In genomic region chr13:109902460-109902854, GRCm38 (mm10) we compare ENCODE assay signal across 8 mouse cellular contexts.
A peak's percentile ranks its signal among the peaks of the same experiment; 100 is the strongest.
DNase-seq lines count a peak whose midpoint lies in the region; ATAC-seq and TF ChIP-seq lines count a peak whose summit lies in the region.
"Not testable (repeated sequence)": the region's sequence is repeated elsewhere in the genome, so short reads cannot be mapped to it uniquely, and the experiment has no call there.

No protein-coding gene starts in this region.

- peak overlapping the region; percentile 82 for H3K4me3 ChIP-seq in ES-E14 (ENCODE audit: insufficient read depth in 1 of 2, low read depth in 1 of 2, low read length in 2 of 2, poor library complexity in 1 of 2, severe bottlenecking in 1 of 2)
- H3K4me3 ChIP-seq in forebrain, embryonic 14.5 days (ENCODE audit: low read depth, low read length) = peak overlapping the region; percentile 79
- H3K4me3 ChIP-seq in hindbrain, embryonic 10.5 days = peak overlapping the region; percentile 69
- peak overlapping the region; percentile 71 for H3K4me3 ChIP-seq in lung, embryonic 15.5 days
- peak overlapping the region; percentile 70 for H3K4me3 ChIP-seq in neural tube, embryonic 14.5 days (ENCODE audit: low read depth, low read length)
- H3K4me3 ChIP-seq in testis, adult 2 months (ENCODE audit: control insufficient read depth, low read depth, low read length) = peak overlapping the region; percentile 56

- H3K9me3 ChIP-seq in ES-E14 (ENCODE audit: control insufficient read depth, insufficient read depth, low read depth, low read length); forebrain, embryonic 14.5 days (replicated peaks; ENCODE audit: control insufficient read depth, low read length); hindbrain, embryonic 10.5 days; lung, embryonic 15.5 days; neural tube, embryonic 14.5 days (ENCODE audit: control insufficient read depth, low read length): not testable (repeated sequence)

- H3K4me1 ChIP-seq in ES-E14 (ENCODE audit: control insufficient read depth in 2 of 2, insufficient read depth in 2 of 2, low read length in 2 of 2, poor library complexity in 1 of 2); neural tube, embryonic 14.5 days (ENCODE audit: control insufficient read depth, insufficient read depth, low read length); testis, adult 2 months (ENCODE audit: control insufficient read depth, insufficient read depth, low read length): not testable (repeated sequence)
- peaks cover 19% of the 10 kb centered on the region for H3K4me1 ChIP-seq in forebrain, embryonic 14.5 days (ENCODE audit: control insufficient read depth, insufficient read depth, low read length)
- peaks cover 23% of the 10 kb centered on the region for H3K4me1 ChIP-seq in hindbrain, embryonic 10.5 days (replicated peaks)
- H3K4me1 ChIP-seq in lung, embryonic 15.5 days = peaks cover 20% of the 10 kb centered on the region

- not testable (repeated sequence) for H3K36me3 ChIP-seq in ES-E14 (ENCODE audit: control insufficient read depth, insufficient read depth, low read length, poor library complexity, severe bottlenecking); forebrain, embryonic 14.5 days (ENCODE audit: control insufficient read depth, insufficient read depth, low read length); hindbrain, embryonic 10.5 days; lung, embryonic 15.5 days; neural tube, embryonic 14.5 days (ENCODE audit: control insufficient read depth, insufficient read depth, low read length); testis, adult 2 months (ENCODE audit: control insufficient read depth, insufficient read depth, low read length)

- ATAC-seq in forebrain, embryonic 14.5 days = peak; percentile 84
- ATAC-seq in lung, embryonic 15.5 days (ENCODE audit: borderline replicate concordance, extremely low read depth, low FRiP score, low TSS enrichment) = peak; percentile 65
- peak; percentile 87 for ATAC-seq in neural tube, embryonic 14.5 days (ENCODE audit: low read depth)

- H3K9ac ChIP-seq in ES-E14 (ENCODE audit: insufficient read depth, low read depth, low read length, poor library complexity, severe bottlenecking) = peak overlapping the region; percentile 77
- H3K9ac ChIP-seq in forebrain, embryonic 14.5 days (ENCODE audit: low read length) = peak overlapping the region; percentile 77
- H3K9ac ChIP-seq in lung, embryonic 15.5 days = peak overlapping the region; percentile 59
- peak overlapping the region; percentile 75 for H3K9ac ChIP-seq in neural tube, embryonic 14.5 days (replicated peaks; ENCODE audit: low read depth, low read length)

- WGBS in forebrain, embryonic 14.5 days = 2% methylated on average over 28 of the region's 28 CpGs
- under 1% methylated on average over 28 of the region's 28 CpGs for WGBS in hindbrain, embryonic 10.5 days
- WGBS in lung, embryonic 15.5 days = under 1% methylated on average over 27 of the region's 28 CpGs
- under 1% methylated on average over 28 of the region's 28 CpGs for WGBS in neural tube, embryonic 14.5 days

- TF ChIP-seq POLR2A in testis, adult 2 months (IDR thresholded peaks at IDR 0.05; ENCODE audit: control insufficient read depth, low read depth, low read length) = not testable (repeated sequence)

- H3K27ac ChIP-seq in ES-E14 (ENCODE audit: insufficient read depth, low read depth, low read length, poor library complexity, severe bottlenecking); testis, adult 2 months (ENCODE audit: control insufficient read depth, insufficient read depth, low read depth, low read length): not testable (repeated sequence)
- peak overlapping the region; percentile 58 for H3K27ac ChIP-seq in forebrain, embryonic 14.5 days (ENCODE audit: low read depth, low read length)
- H3K27ac ChIP-seq in hindbrain, embryonic 10.5 days = peak overlapping the region; percentile 89
- H3K27ac ChIP-seq in lung, embryonic 15.5 days = peak overlapping the region; percentile 80
- peak overlapping the region; percentile 73 for H3K27ac ChIP-seq in neural tube, embryonic 14.5 days (ENCODE audit: low read depth, low read length)

- in situ Hi-C loops in ES-E14 (cut with MboI; ENCODE audit: low sequenced_read_pairs in 2 of 2, unreplicated experiment in 2 of 2) = loop anchor here in 1 of 2 experiments (25.0 kb wide), 1 partner anchor 290 kb away; no protein-coding TSS in a partner anchor

- H3K27me3 ChIP-seq in forebrain, embryonic 14.5 days (replicated peaks; ENCODE audit: control insufficient read depth, insufficient read depth, low read length); lung, embryonic 15.5 days; neural tube, embryonic 14.5 days (ENCODE audit: control insufficient read depth, insufficient read depth, low read length); testis, adult 2 months (ENCODE audit: control insufficient read depth, insufficient read depth, low read length): not testable (repeated sequence)
- H3K27me3 ChIP-seq in hindbrain, embryonic 10.5 days (ENCODE audit: insufficient read depth, poor library complexity, severe bottlenecking) = peaks cover 23% of the 10 kb centered on the region

- DNase-seq in ES-E14 (ENCODE audit: low read depth, low spot score) = not testable (repeated sequence)
- DNase-seq in cerebellum, adult 18-20 months = peak; percentile 53 to 71
- DNase-seq in forebrain, embryonic 14.5 days (ENCODE audit: low spot score) = peak; percentile 73
- DNase-seq in hindbrain, embryonic 10.5 days (ENCODE audit: low spot score) = peak; percentile 61
- peak; percentile 34 for DNase-seq in layer of hippocampus, adult 9-11 months

- not testable (repeated sequence) for TF ChIP-seq CTCF in testis, adult 2 months (IDR thresholded peaks at IDR 0.05; ENCODE audit: control insufficient read depth, insufficient read depth, insufficient replicate concordance, low read depth, low read length)

- H3K4me2 ChIP-seq in forebrain, embryonic 14.5 days (ENCODE audit: low read length) = peak overlapping the region; percentile 95
- H3K4me2 ChIP-seq in lung, embryonic 15.5 days = peak overlapping the region; percentile 98
- peak overlapping the region; percentile 94 for H3K4me2 ChIP-seq in neural tube, embryonic 14.5 days (ENCODE audit: low read depth, low read length)
